Mouse (Mus musculus): ENCODE measurements at regions not wholly inside any gene's neighbourhood (a gene's known extent, or its start where the extent isn't known, plus 50 kb on each side); places are given as distances from the start of the nearest gene placed in this dataset.
"Not testable (repeated sequence)": the region's sequence is repeated elsewhere in the genome, so short reads cannot be mapped to it uniquely, and the experiment has no call there.

- no peak for DNase-seq (ENCODE audit: low spot score)
Measured at GRCm38 (mm10) chr12:71532708-71533450, 223.2 kb downstream of the Dact1 start.

- no peak for DNase-seq (ENCODE audit: low spot score)
Measured at GRCm38 (mm10) chr12:71533701-71534100, 224.0 kb downstream of the Dact1 start.

- DNase-seq (ENCODE audit: low spot score): no peak
Measured at GRCm38 (mm10) chr12:71534199-71534598, 224.5 kb downstream of the Dact1 start.

- no peak for DNase-seq (ENCODE audit: low spot score)
Measured at GRCm38 (mm10) chr12:71535251-71535650, 225.6 kb downstream of the Dact1 start.

- not testable (repeated sequence) for DNase-seq (ENCODE audit: low spot score)
Measured at GRCm38 (mm10) chr12:71535831-71536230, 226.1 kb downstream of the Dact1 start.

GRCm38 (mm10) chr12:71538691-71539090 is 229.0 kb downstream of the Dact1 start:
- DNase-seq (ENCODE audit: low spot score): no peak

- no peak for DNase-seq (ENCODE audit: low spot score)
Measured at GRCm38 (mm10) chr12:71540279-71540678, 230.6 kb downstream of the Dact1 start.

GRCm38 (mm10) chr12:71541961-71542360 is 232.3 kb downstream of the Dact1 start:
- no peak for DNase-seq (ENCODE audit: low spot score)

GRCm38 (mm10) chr12:71543571-71544119 is 234.0 kb downstream of the Dact1 start:
- DNase-seq (ENCODE audit: low spot score): no peak

GRCm38 (mm10) chr12:71544401-71545159 is 234.9 kb downstream of the Dact1 start:
- no peak for DNase-seq (ENCODE audit: low spot score)

- no peak for DNase-seq (ENCODE audit: low spot score)
Measured at GRCm38 (mm10) chr12:71546523-71547265, 237.0 kb downstream of the Dact1 start.

- no peak for DNase-seq (ENCODE audit: low spot score)
Measured at GRCm38 (mm10) chr12:71549336-71549735, 239.7 kb downstream of the Dact1 start.

GRCm38 (mm10) chr12:71554212-71554611 is 244.5 kb downstream of the Dact1 start:
- no peak for DNase-seq (ENCODE audit: low spot score)

GRCm38 (mm10) chr12:71561259-71561658 is 251.6 kb downstream of the Dact1 start:
- no peak for DNase-seq (ENCODE audit: low spot score)

GRCm38 (mm10) chr12:71561918-71562572 is 252.4 kb downstream of the Dact1 start:
- DNase-seq (ENCODE audit: low spot score): no peak

GRCm38 (mm10) chr12:71563219-71563618 is 253.5 kb downstream of the Dact1 start:
- no peak for DNase-seq (ENCODE audit: low spot score)

GRCm38 (mm10) chr12:71566371-71566770 is 256.7 kb downstream of the Dact1 start:
- no peak for DNase-seq (ENCODE audit: low spot score)

GRCm38 (mm10) chr12:71568251-71568650 is 258.6 kb downstream of the Dact1 start:
- no peak for DNase-seq (ENCODE audit: low spot score)

GRCm38 (mm10) chr12:71568880-71569390 is 259.3 kb downstream of the Dact1 start:
- no peak for DNase-seq (ENCODE audit: low spot score)

- no peak for DNase-seq (ENCODE audit: low spot score)
Measured at GRCm38 (mm10) chr12:71569662-71570061, 260.0 kb downstream of the Dact1 start.

- no peak for DNase-seq (ENCODE audit: low spot score)
Measured at GRCm38 (mm10) chr12:71570116-71570515, 260.4 kb downstream of the Dact1 start.
